Mouse (Mus musculus) lung, embryonic 14.5 days (tissue): ENCODE results near the gene Nos3. TPM values are rescaled to one million over a fixed set of nuclear protein-coding genes. Genes with fewer than 3 reads are reported as not detected.
A peak's percentile ranks its signal among the peaks of the same experiment; 100 is the strongest.

Experiments
- ATAC-seq: fragments of 200-750 bp; cut with Nextera tagmentation; 2 replicates; pipeline ENCODE4 v1.8.0; 2017; ENCODE audit warnings: mild to moderate bottlenecking, moderate TSS enrichment, moderate library complexity; ENCODE audit not compliant: insufficient read depth
- DNase-seq: peaks from one replicate; pipeline ENCODE4 v3.0.0-alpha.2; 2015
- H3K27ac ChIP-seq: fragments of 300-500 bp; sonication (generic); 2 replicates; pipeline ENCODE4 v1.5.1; 2014; ENCODE audit warnings: low read depth, mild to moderate bottlenecking, moderate library complexity
- H3K27me3 ChIP-seq: fragments of 300-500 bp; sonication (generic); 2 replicates; pipeline ENCODE4 v1.6.1; 2014; ENCODE audit warnings: low read length, control low read depth; ENCODE audit not compliant: insufficient read depth
- H3K36me3 ChIP-seq: fragments of 300-500 bp; sonication (generic); 2 replicates; pipeline ENCODE4 v1.6.1; 2014; ENCODE audit warnings: control low read depth; ENCODE audit not compliant: insufficient read depth
- H3K4me1 ChIP-seq: fragments of 300-500 bp; sonication (generic); 2 replicates; pipeline ENCODE4 v1.6.1; 2014; ENCODE audit warnings: antibody characterized with exemption, control low read depth; ENCODE audit not compliant: insufficient read depth
- H3K4me2 ChIP-seq: fragments of 300-500 bp; sonication (generic); 2 replicates; pipeline ENCODE4 v1.6.1; 2014; ENCODE audit warnings: mild to moderate bottlenecking
- H3K4me3 ChIP-seq: fragments of 300-500 bp; sonication (generic); 2 replicates; pipeline ENCODE4 v1.5.1; 2014; ENCODE audit warnings: low read depth, low read length
- H3K9ac ChIP-seq: fragments of 300-500 bp; sonication (generic); 2 replicates; pipeline ENCODE4 v1.6.1; 2014
- H3K9me3 ChIP-seq: fragments of 300-500 bp; sonication (generic); 2 replicates; pipeline ENCODE4 v1.6.1; 2016; ENCODE audit warnings: low read depth, low read length, control low read depth
- CTCF ChIP-seq: IDR thresholded peaks from 2 replicates; pipeline ENCODE4 v1.5.1; 2016; ENCODE audit warnings: antibody characterized with exemption, low read depth
- WGBS: fragments of 180-500 bp; shearing (Covaris S2); extraction: QIAGEN DNeasy Blood & Tissue Kit; methylation state at CpG from one replicate; pipeline ENCODE4 v1.1.7; 2014; 5-methylcytosine and 5-hydroxymethylcytosine counted together
- polyA plus RNA-seq: library from polyadenylated mRNA; unstranded; fragments of >200 nt; fragmentation: Nextera tagmentation; extraction: Ambion mirVana; gene quantifications from 2 replicates; pipeline ENCODE4 v1.2.1, GENCODE M21; 2014

Gene Nos3
- polyA plus RNA-seq, 1 experiment from 2014 or later, result 15.7 TPM

DNA sequence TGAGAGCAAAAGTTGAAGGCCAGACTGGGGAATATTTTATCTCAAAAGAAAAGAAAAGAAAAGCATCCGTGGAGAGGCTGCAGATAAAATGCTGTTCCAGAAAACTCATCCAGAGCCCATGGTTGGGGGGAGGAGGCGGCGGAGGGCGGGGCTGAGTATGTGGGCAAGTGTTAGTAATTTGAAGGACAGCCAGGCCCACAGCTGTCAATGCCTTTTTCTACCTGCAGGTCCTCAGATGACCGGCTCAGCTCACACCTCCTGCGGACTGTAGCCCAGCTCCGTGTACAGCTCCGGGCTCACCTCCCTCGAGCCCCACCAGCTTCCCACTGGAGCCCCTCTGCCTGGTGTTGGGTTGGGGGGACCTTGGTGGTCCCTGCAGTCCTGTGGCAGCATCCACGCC is 35.1 kb downstream of the Nos3 start:
- 70% methylated on average over 10 of the region's 10 CpGs for WGBS
- no peak overlapping the region for H3K4me2 ChIP-seq
- ATAC-seq (no peak), DNase-seq (no peak)
- no peak for TF ChIP-seq CTCF
- H3K27ac ChIP-seq, result no peak overlapping the region
- no peaks in the 10 kb centered on the region for H3K27me3 ChIP-seq
- H3K4me3 ChIP-seq, result no peak overlapping the region
- no peaks in the 10 kb centered on the region for H3K4me1 ChIP-seq
- no peak overlapping the region for H3K9ac ChIP-seq
- peaks cover 24% of the 10 kb centered on the region; the same call in 1 of the 2 replicates for H3K36me3 ChIP-seq
- no peaks in the 10 kb centered on the region for H3K9me3 ChIP-seq

DNA sequence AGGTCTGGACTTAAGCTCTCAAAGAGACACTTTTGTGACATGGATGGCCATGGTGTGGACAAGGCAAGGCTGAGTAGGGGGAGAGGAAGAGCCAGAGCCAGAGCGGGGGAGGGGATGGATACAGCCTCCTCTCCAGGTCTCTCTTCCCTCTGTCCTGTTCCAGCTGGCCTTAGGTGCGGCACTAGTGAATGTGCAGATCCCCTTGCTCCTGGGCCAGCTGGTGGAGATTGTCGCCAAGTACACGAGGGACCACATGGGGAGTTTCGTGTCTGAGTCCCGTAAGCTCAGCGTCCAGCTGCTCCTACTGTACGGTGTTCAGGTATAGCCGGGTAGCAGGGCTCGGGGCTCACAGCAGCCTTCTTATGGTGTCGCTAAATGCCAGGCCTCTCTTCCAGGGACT is 35.8 kb downstream of the Nos3 start:
- H3K9me3 ChIP-seq, result no peaks in the 10 kb centered on the region
- H3K4me1 ChIP-seq, result no peaks in the 10 kb centered on the region
- no peak overlapping the region for H3K4me2 ChIP-seq
- H3K27me3 ChIP-seq, result no peaks in the 10 kb centered on the region
- H3K4me3 ChIP-seq, result no peak overlapping the region
- H3K9ac ChIP-seq, result no peak overlapping the region
- DNase-seq, result no peak
- H3K27ac ChIP-seq, result no peak overlapping the region
- H3K36me3 ChIP-seq, result peaks cover 24% of the 10 kb centered on the region; the same call in 1 of the 2 replicates
- no peak for ATAC-seq
- WGBS, result 88% methylated on average over 11 of the region's 11 CpGs
- TF ChIP-seq CTCF, result no peak

DNA sequence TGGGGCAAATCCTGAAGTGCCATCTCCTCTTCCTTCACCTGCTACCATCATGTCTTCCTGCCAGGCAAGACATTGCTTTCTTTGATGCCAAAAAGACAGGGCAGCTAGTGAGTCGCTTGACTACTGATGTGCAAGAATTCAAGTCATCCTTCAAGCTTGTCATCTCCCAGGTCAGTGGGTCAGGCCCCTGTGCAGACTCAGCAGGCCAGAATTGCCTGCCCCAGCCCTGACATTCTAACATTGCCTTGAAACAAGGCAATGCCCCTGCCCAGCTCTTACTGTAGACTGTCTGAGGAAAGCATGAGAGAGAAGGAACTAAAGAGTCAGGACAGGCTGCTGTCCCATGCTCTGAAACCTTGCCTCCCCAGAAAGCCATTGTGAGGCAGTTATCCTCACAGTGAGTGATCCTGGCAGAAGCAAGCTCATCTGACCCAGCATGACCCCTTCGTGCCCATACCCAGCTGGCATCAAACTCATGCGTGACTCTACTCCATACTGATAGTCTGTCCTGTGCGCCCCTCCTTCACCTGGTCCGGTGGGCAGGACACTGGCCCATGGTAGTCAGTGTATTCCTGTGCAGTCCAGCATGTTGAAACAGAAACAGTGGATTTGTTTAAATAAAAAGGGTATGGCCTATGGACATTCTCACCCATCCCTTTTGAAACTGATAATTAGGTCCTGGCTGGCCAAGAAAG is 36.4 kb downstream of the Nos3 start:
- no peaks in the 10 kb centered on the region for H3K27me3 ChIP-seq
- 86% methylated on average over 5 of the region's 5 CpGs for WGBS
- no peak for TF ChIP-seq CTCF
- no peaks in the 10 kb centered on the region for H3K4me1 ChIP-seq
- H3K27ac ChIP-seq, result no peak overlapping the region
- H3K4me3 ChIP-seq, result no peak overlapping the region
- no peak overlapping the region for H3K4me2 ChIP-seq
- H3K36me3 ChIP-seq, result peaks cover 26% of the 10 kb centered on the region; the same call in 1 of the 2 replicates
- DNase-seq (no peak), ATAC-seq (no peak)
- no peaks in the 10 kb centered on the region for H3K9me3 ChIP-seq
- no peak overlapping the region for H3K9ac ChIP-seq

GRCm38 (mm10) chr5:24401969-24402368 is 37.4 kb downstream of the Nos3 start:
- H3K9ac ChIP-seq, result no peak overlapping the region
- no peak overlapping the region for H3K27ac ChIP-seq
- WGBS, result 68% methylated on average over 9 of the region's 9 CpGs
- no peak for TF ChIP-seq CTCF
- no peaks in the 10 kb centered on the region for H3K9me3 ChIP-seq
- no peaks in the 10 kb centered on the region for H3K27me3 ChIP-seq
- ATAC-seq (peak; percentile 47; the same call in 1 of the 2 replicates), DNase-seq (no peak)
- no peak overlapping the region for H3K4me3 ChIP-seq
- H3K4me1 ChIP-seq, result no peaks in the 10 kb centered on the region
- no peak overlapping the region for H3K4me2 ChIP-seq
- peaks cover 35% of the 10 kb centered on the region; the same call in 1 of the 2 replicates for H3K36me3 ChIP-seq

DNA sequence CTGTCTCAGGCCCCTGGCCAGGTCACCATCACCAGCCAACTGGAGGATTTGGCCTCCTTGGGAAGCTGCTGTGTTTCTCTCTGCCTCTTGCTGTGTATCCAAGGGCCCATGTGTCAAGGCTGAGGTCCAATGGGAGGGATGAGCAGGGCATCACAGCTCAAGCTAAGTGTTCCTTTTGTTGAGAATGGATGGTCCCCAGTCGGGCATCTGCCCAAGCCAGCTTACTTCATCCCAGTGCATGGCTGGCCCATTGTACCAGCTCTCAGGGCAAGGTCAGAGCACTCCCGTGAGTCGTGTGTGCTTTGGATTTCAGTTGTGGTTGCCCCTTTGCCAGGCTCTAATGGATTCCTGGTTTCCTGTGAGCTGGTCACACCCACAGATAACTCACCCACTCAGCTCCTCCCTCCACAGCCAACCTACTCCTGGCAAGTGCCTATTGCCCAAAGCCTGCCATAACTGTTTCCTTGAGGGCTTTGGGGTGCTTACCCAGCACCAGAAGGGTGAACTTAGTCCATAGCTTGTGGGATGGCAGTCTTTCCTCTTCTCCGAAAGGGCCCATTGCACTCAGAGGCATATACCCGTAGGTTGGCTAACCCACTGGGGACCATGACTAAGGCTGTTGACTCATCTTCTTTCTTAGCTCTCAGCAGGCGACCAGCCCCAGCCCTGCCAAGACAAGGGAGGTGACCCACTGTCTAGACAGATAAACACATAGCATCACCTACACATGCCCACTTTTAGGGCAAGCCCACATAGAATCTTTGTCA is 40.2 kb downstream of the Nos3 start:
- TF ChIP-seq CTCF, result no peak
- WGBS, result 83% methylated on average over 6 of the region's 6 CpGs
- H3K36me3 ChIP-seq, result peaks cover 51% of the 10 kb centered on the region; the same call in 1 of the 2 replicates

DNA sequence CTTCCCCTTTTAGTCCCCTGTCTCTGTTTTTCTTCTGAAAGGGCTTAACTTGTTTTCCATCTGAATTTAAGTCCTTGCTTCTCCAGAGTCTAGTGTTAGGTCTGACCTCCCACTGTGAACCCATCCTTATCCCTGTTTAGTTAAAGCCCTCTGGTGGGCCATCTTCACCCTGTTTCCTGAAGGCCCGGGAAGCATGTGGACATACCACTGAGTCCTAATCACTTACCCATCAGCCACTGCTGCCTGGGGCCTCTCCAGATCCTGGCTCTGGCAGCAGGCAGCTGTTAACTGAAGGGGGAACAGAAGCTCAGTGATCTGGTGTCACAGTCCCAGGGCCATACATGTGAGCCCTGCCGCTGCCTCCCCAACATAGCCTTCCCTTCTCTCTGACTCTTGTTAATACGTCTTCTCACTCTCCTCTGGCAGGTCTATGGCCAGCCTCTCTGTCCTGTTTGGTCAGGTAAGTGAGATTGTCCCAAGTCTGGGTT is 40.8 kb downstream of the Nos3 start:
- WGBS, result 66% methylated on average over 3 of the region's 3 CpGs
- no peak for ATAC-seq
- no peak for TF ChIP-seq CTCF

More for the DNA sequence above, 40.2 kb downstream of the Nos3 start:
- Histone ChIP-seq H3K9me3 (no peaks in the 10 kb centered on the region), H3K27ac (no peak overlapping the region), H3K4me2 (no peak overlapping the region), H3K4me3 (no peak overlapping the region), H3K27me3 (no peaks in the 10 kb centered on the region), H3K9ac (no peak overlapping the region), H3K4me1 (no peaks in the 10 kb centered on the region)
- no peak for ATAC-seq
- DNase-seq, result no peak

GRCm38 (mm10) chr5:24408651-24409050 is 44.0 kb downstream of the Nos3 start:
- H3K36me3 ChIP-seq, result peaks cover 27% of the 10 kb centered on the region; the same call in 1 of the 2 replicates
- no peak for ATAC-seq
- no peaks in the 10 kb centered on the region for H3K27me3 ChIP-seq

More for the DNA sequence above, 40.8 kb downstream of the Nos3 start:
- no peaks in the 10 kb centered on the region for H3K9me3 ChIP-seq
- DNase-seq, result no peak
- no peak overlapping the region for H3K9ac ChIP-seq
- no peak overlapping the region for H3K27ac ChIP-seq
- H3K4me3 ChIP-seq, result no peak overlapping the region
- no peaks in the 10 kb centered on the region for H3K4me1 ChIP-seq
- no peak overlapping the region for H3K4me2 ChIP-seq
- no peaks in the 10 kb centered on the region for H3K27me3 ChIP-seq
- peaks cover 51% of the 10 kb centered on the region; the same call in 1 of the 2 replicates for H3K36me3 ChIP-seq

More at GRCm38 (mm10) chr5:24408651-24409050, 44.0 kb downstream of the Nos3 start:
- H3K27ac ChIP-seq, result no peak overlapping the region
- TF ChIP-seq CTCF, result no peak
- H3K4me1 ChIP-seq, result no peaks in the 10 kb centered on the region
- H3K9ac ChIP-seq, result no peak overlapping the region
- H3K9me3 ChIP-seq, result no peaks in the 10 kb centered on the region
- DNase-seq, result no peak
- H3K4me3 ChIP-seq, result no peak overlapping the region
- WGBS, result 86% methylated on average over 13 of the region's 13 CpGs
- no peak overlapping the region for H3K4me2 ChIP-seq
